Mouse (Mus musculus) forebrain, postnatal 0 days (tissue): ENCODE measurements at regions not wholly inside any gene's neighbourhood (a gene's known extent, or its start where the extent isn't known, plus 50 kb on each side); places are given as distances from the start of the nearest gene placed in this dataset.

Experiments used
- ATAC-seq: fragments of 200-750 bp; cut with Nextera tagmentation; 2 replicates; pipeline ENCODE4 v1.8.0; 2017; ENCODE audit warnings: mild to moderate bottlenecking, moderate library complexity
- DNase-seq: peaks from one replicate; pipeline ENCODE4 v3.0.0-alpha.2; 2015
- H3K27ac ChIP-seq: fragments of 300-500 bp; sonication (generic); 2 replicates; pipeline ENCODE4 v1.5.1; 2014; ENCODE audit warnings: low read depth, mild to moderate bottlenecking, antibody characterized with exemption, low read length, moderate library complexity, mixed read lengths
- H3K27me3 ChIP-seq: fragments of 300-500 bp; sonication (generic); 2 replicates; pipeline ENCODE4 v1.6.1; 2014; ENCODE audit warnings: mild to moderate bottlenecking, low read length, mixed read lengths; ENCODE audit not compliant: insufficient read depth
- H3K36me3 ChIP-seq: fragments of 300-500 bp; sonication (generic); 2 replicates; pipeline ENCODE4 v1.6.1; 2014; ENCODE audit warnings: mild to moderate bottlenecking, moderate library complexity; ENCODE audit not compliant: insufficient read depth
- H3K4me1 ChIP-seq: fragments of 300-500 bp; sonication (generic); 2 replicates; pipeline ENCODE4 v1.6.1; 2014; ENCODE audit warnings: antibody characterized with exemption; ENCODE audit not compliant: insufficient read depth
- H3K4me2 ChIP-seq: fragments of 300-500 bp; sonication (generic); 2 replicates; pipeline ENCODE4 v1.6.1; 2014; ENCODE audit warnings: low read depth, mild to moderate bottlenecking, moderate library complexity
- H3K4me3 ChIP-seq: fragments of 300-500 bp; sonication (generic); 2 replicates; pipeline ENCODE4 v1.5.1; 2014; ENCODE audit warnings: low read depth, low read length, mixed read lengths
- H3K9ac ChIP-seq: fragments of 300-500 bp; sonication (generic); 2 replicates; pipeline ENCODE4 v1.6.1; 2014; ENCODE audit warnings: mild to moderate bottlenecking
- H3K9me3 ChIP-seq: fragments of 300-500 bp; sonication (generic); 2 replicates; pipeline ENCODE4 v1.6.1; 2016; ENCODE audit warnings: low read length
- CTCF ChIP-seq: sonication (generic); IDR thresholded peaks from 2 replicates; pipeline ENCODE4 v1.5.1; 2016; ENCODE audit warnings: antibody characterized with exemption, control low read depth, low read depth
- WGBS: fragments of 180-500 bp; shearing (Covaris S2); extraction: QIAGEN DNeasy Blood & Tissue Kit; methylation state at CpG from one replicate; pipeline ENCODE4 v1.1.7; 2014; 5-methylcytosine and 5-hydroxymethylcytosine counted together

GRCm38 (mm10) chr17:59373505-59374106 is 360.4 kb upstream of the Nudt12 start:
- WGBS = 68% methylated on average over 7 of the region's 7 CpGs
- TF ChIP-seq CTCF = no peak
- H3K9me3 ChIP-seq = no peaks in the 10 kb centered on the region
- peak; percentile 45 for ATAC-seq
- H3K27me3 ChIP-seq = no peaks in the 10 kb centered on the region
- DNase-seq = no peak
- no peaks in the 10 kb centered on the region for H3K4me1 ChIP-seq
- H3K4me2 ChIP-seq = no peak overlapping the region
- H3K36me3 ChIP-seq = no peaks in the 10 kb centered on the region
- H3K4me3 ChIP-seq = no peak overlapping the region
- no peak overlapping the region for H3K9ac ChIP-seq
- no peak overlapping the region for H3K27ac ChIP-seq

- Histone ChIP-seq H3K9ac (no peak overlapping the region), H3K4me3 (no peak overlapping the region), H3K9me3 (no peaks in the 10 kb centered on the region), H3K4me1 (no peaks in the 10 kb centered on the region), H3K27me3 (no peaks in the 10 kb centered on the region), H3K36me3 (no peaks in the 10 kb centered on the region), H3K27ac (no peak overlapping the region), H3K4me2 (no peak overlapping the region)
- WGBS = 56% methylated on average over 7 of the region's 7 CpGs
- no peak for TF ChIP-seq CTCF
- peak; percentile 34 for DNase-seq
- ATAC-seq = peak; percentile 87
Observed at GRCm38 (mm10) chr17:59369624-59370541, 356.7 kb upstream of the Nudt12 start.

- 66% methylated on average over 2 of the region's 2 CpGs for WGBS
- no peak overlapping the region for H3K9ac ChIP-seq
- H3K4me1 ChIP-seq = no peaks in the 10 kb centered on the region
- no peak for TF ChIP-seq CTCF
- no peaks in the 10 kb centered on the region for H3K9me3 ChIP-seq
- no peak overlapping the region for H3K4me2 ChIP-seq
- DNase-seq = no peak
- H3K36me3 ChIP-seq = no peaks in the 10 kb centered on the region
- no peak overlapping the region for H3K27ac ChIP-seq
- no peak overlapping the region for H3K4me3 ChIP-seq
- no peaks in the 10 kb centered on the region for H3K27me3 ChIP-seq
- peak; percentile 35; the same call in 1 of the 2 replicates for ATAC-seq
Observed at GRCm38 (mm10) chr17:59365340-59365739, 352.2 kb upstream of the Nudt12 start.

- H3K27me3 ChIP-seq = no peaks in the 10 kb centered on the region
- H3K4me1 ChIP-seq = no peaks in the 10 kb centered on the region
- 28% methylated on average over 7 of the region's 7 CpGs for WGBS
- no peaks in the 10 kb centered on the region for H3K36me3 ChIP-seq
- ATAC-seq (no peak), DNase-seq (no peak)
- no peaks in the 10 kb centered on the region for H3K9me3 ChIP-seq
- TF ChIP-seq CTCF = no peak
- no peak overlapping the region for H3K4me3 ChIP-seq
- H3K27ac ChIP-seq = no peak overlapping the region
- no peak overlapping the region for H3K9ac ChIP-seq
- no peak overlapping the region for H3K4me2 ChIP-seq
Observed at GRCm38 (mm10) chr17:59362110-59362509, 348.9 kb upstream of the Nudt12 start.

- DNase-seq (no peak), ATAC-seq (no peak)
- TF ChIP-seq CTCF = no peak
- Histone ChIP-seq H3K4me2 (no peak overlapping the region), H3K36me3 (no peaks in the 10 kb centered on the region), H3K9ac (no peak overlapping the region), H3K4me3 (no peak overlapping the region), H3K4me1 (no peaks in the 10 kb centered on the region), H3K9me3 (no peaks in the 10 kb centered on the region), H3K27me3 (no peaks in the 10 kb centered on the region), H3K27ac (no peak overlapping the region)
- 98% methylated on average over 9 of the region's 9 CpGs for WGBS
Observed at GRCm38 (mm10) chr17:59361119-59361518, 347.9 kb upstream of the Nudt12 start.

- no peak overlapping the region for H3K4me2 ChIP-seq
- H3K27me3 ChIP-seq = no peaks in the 10 kb centered on the region
- 86% methylated on average over 5 of the region's 5 CpGs for WGBS
- no peak overlapping the region for H3K4me3 ChIP-seq
- ATAC-seq (no peak), DNase-seq (no peak)
- TF ChIP-seq CTCF = no peak
- no peaks in the 10 kb centered on the region for H3K9me3 ChIP-seq
- H3K4me1 ChIP-seq = no peaks in the 10 kb centered on the region
- no peak overlapping the region for H3K27ac ChIP-seq
- H3K36me3 ChIP-seq = no peaks in the 10 kb centered on the region
- H3K9ac ChIP-seq = no peak overlapping the region
Observed at GRCm38 (mm10) chr17:59359503-59359902, 346.3 kb upstream of the Nudt12 start.

- no peak for TF ChIP-seq CTCF
- Histone ChIP-seq H3K4me2 (no peak overlapping the region), H3K4me3 (no peak overlapping the region), H3K9ac (no peak overlapping the region), H3K9me3 (no peaks in the 10 kb centered on the region), H3K27ac (no peak overlapping the region), H3K27me3 (no peaks in the 10 kb centered on the region), H3K4me1 (no peaks in the 10 kb centered on the region), H3K36me3 (no peaks in the 10 kb centered on the region)
- DNase-seq (no peak), ATAC-seq (no peak)
- 90% methylated on average over 4 of the region's 4 CpGs for WGBS
Observed at GRCm38 (mm10) chr17:59345526-59345925, 332.4 kb upstream of the Nudt12 start.
